Mouse (Mus musculus) limb, embryonic 14.5 days (tissue): ENCODE results near the gene Vdac1. TPM values are rescaled to one million over a fixed set of nuclear protein-coding genes. Genes with fewer than 3 reads are reported as not detected.

Experiments used
- ATAC-seq: fragments of 200-750 bp; cut with Nextera tagmentation; 2 replicates; pipeline ENCODE4 v1.8.0; 2017; ENCODE audit warnings: low read depth, moderate number of reproducible peaks, moderate TSS enrichment; ENCODE audit not compliant: low FRiP score
- DNase-seq: peaks from one replicate; pipeline ENCODE4 v3.0.0-alpha.2; 2015; ENCODE audit warnings: low spot score
- H3K27ac ChIP-seq: fragments of 300-500 bp; sonication (generic); replicated peaks from 2 replicates; pipeline ENCODE4 v1.5.1; 2014; ENCODE audit warnings: low read depth, mild to moderate bottlenecking, low read length, moderate library complexity, mixed read lengths
- H3K27me3 ChIP-seq: fragments of 300-500 bp; sonication (generic); 2 replicates; pipeline ENCODE4 v1.6.1; 2014; ENCODE audit warnings: low read length, mixed read lengths; ENCODE audit not compliant: control insufficient read depth, insufficient read depth
- H3K36me3 ChIP-seq: fragments of 300-500 bp; sonication (generic); 2 replicates; pipeline ENCODE4 v1.6.1; 2014; ENCODE audit warnings: mild to moderate bottlenecking, low read length, moderate library complexity, mixed read lengths; ENCODE audit not compliant: control insufficient read depth, insufficient read depth
- H3K4me1 ChIP-seq: fragments of 300-500 bp; sonication (generic); 2 replicates; pipeline ENCODE4 v1.6.1; 2014; ENCODE audit warnings: antibody characterized with exemption, low read length, mixed read lengths; ENCODE audit not compliant: control insufficient read depth, insufficient read depth
- H3K4me2 ChIP-seq: fragments of 300-500 bp; sonication (generic); replicated peaks from 2 replicates; pipeline ENCODE4 v1.6.1; 2014; ENCODE audit warnings: low read depth, mild to moderate bottlenecking, low read length, moderate library complexity; ENCODE audit not compliant: severe bottlenecking
- H3K4me3 ChIP-seq: fragments of 300-500 bp; sonication (generic); replicated peaks from 2 replicates; pipeline ENCODE4 v1.5.1; 2014; ENCODE audit warnings: low read length
- H3K9ac ChIP-seq: fragments of 300-500 bp; sonication (generic); 2 replicates; pipeline ENCODE4 v1.6.1; 2014; ENCODE audit warnings: mild to moderate bottlenecking, low read depth, low read length, moderate library complexity; ENCODE audit not compliant: severe bottlenecking
- H3K9me3 ChIP-seq: fragments of 300-500 bp; sonication (generic); 2 replicates; pipeline ENCODE4 v1.6.1; 2016; ENCODE audit warnings: low read length; ENCODE audit not compliant: control insufficient read depth
- POLR2A ChIP-seq: fragments of 200-500 bp; IDR thresholded peaks from 2 replicates; pipeline ENCODE4 v1.8.0; 2012; ENCODE audit warnings: inconsistent platforms, mild to moderate bottlenecking, moderate library complexity, borderline replicate concordance; ENCODE audit not compliant: insufficient read depth, insufficient read length; ENCODE audit errors: extremely low read depth
- WGBS: fragments of 180-500 bp; shearing (Covaris S2); extraction: QIAGEN DNeasy Blood & Tissue Kit; methylation state at CpG from one replicate; pipeline ENCODE4 v1.1.7; 2014; 5-methylcytosine and 5-hydroxymethylcytosine counted together
- polyA plus RNA-seq, 2 experiments: library from polyadenylated mRNA; depleted of rRNA in 1 of 2; stranded (reverse) in 1 of 2; unstranded in 1 of 2; fragments of >200 nt; fragmentation: Nextera tagmentation in 1 of 2; extraction: Ambion mirVana in 1 of 2; gene quantifications; 2 replicates each; pipeline versions ENCODE4 v1.2.1 to v1.2.3; 2012 to 2014

Gene Vdac1
- polyA plus RNA-seq, 2 experiments, result 158 to 218 TPM

DNA sequence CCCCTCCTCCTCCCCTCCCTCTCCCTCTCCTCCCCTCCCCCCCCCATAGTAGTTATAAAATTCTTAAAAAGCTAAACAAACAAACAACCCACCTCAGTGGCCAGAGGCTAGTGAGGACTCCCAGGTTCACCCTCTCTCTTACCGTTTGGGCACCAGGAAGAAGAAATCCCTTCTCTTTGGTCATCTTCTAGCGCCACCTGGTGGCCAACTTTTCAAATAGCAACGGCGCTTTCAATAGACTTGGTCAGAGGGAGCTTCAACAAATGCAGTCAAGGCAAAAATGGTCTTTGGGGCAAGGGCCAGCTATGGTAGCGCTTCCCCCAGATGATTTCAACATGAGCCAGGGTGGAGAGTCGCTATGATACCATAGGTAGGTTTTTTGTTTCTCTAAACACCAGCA lies 17.5 kb upstream of the Vdac1 start:
- no peaks in the 10 kb centered on the region for H3K9me3 ChIP-seq
- WGBS, result 2% methylated on average over 6 of the region's 6 CpGs
- no peak for TF ChIP-seq POLR2A
- no peak overlapping the region for H3K9ac ChIP-seq
- no peaks in the 10 kb centered on the region for H3K27me3 ChIP-seq
- no peak overlapping the region for H3K27ac ChIP-seq
- 0 out of 2 replicates have a peak, but pooled peaks cover 4% of the 10 kb centered on the region for H3K4me1 ChIP-seq
- DNase-seq, result peak; percentile 91
- no peaks in the 10 kb centered on the region for H3K36me3 ChIP-seq
- no peak overlapping the region for H3K4me3 ChIP-seq
- no peak overlapping the region for H3K4me2 ChIP-seq
- ATAC-seq, result no peak

DNA sequence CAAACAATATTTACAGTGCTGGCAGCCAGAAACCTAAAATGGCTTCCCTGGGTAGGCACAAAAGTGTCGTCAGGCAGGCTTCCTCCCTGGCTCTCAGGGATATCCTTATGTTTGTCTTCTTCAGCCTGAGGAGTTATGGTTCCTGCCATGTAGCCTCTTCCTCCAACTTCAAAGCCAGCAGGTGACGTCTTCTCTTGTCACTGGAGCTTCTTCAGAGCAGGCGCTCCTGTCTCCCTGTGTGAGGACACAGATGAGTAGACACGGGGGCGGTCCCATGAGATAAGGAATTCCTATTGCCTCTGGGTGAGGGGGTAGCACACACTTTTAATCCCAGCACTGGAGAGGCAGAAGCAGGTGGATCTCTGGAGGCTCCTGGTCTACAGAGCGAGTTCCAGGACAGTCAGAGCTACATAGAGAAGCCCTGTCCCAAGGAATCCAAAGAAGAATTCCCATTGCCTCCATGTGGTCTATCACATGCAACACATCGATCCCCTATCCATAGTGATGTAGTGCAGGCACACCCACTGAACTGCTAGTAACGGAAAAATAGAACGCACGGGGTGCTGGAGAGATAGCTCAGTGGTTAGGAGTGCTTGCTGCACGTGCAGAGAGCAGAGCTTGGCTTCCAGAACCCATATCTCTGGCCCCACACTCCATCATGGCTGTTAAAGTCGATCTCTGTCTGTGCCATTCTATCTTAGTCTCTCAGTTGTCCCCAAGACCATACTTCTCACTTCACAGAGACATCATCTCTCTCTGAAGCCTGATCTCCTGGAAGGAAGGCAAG lies 15.5 kb upstream of the Vdac1 start:
- 80% methylated on average over 12 of the region's 12 CpGs for WGBS
- ATAC-seq (no peak), DNase-seq (no peak)
- Histone ChIP-seq H3K27ac (no peak overlapping the region), H3K4me3 (no peak overlapping the region), H3K27me3 (no peaks in the 10 kb centered on the region), H3K4me1 (0 out of 2 replicates have a peak, but pooled peaks cover 4% of the 10 kb centered on the region), H3K9me3 (no peaks in the 10 kb centered on the region), H3K4me2 (no peak overlapping the region; the same call in 1 of the 2 replicates), H3K9ac (no peak overlapping the region), H3K36me3 (no peaks in the 10 kb centered on the region)
- TF ChIP-seq POLR2A, result no peak

DNA sequence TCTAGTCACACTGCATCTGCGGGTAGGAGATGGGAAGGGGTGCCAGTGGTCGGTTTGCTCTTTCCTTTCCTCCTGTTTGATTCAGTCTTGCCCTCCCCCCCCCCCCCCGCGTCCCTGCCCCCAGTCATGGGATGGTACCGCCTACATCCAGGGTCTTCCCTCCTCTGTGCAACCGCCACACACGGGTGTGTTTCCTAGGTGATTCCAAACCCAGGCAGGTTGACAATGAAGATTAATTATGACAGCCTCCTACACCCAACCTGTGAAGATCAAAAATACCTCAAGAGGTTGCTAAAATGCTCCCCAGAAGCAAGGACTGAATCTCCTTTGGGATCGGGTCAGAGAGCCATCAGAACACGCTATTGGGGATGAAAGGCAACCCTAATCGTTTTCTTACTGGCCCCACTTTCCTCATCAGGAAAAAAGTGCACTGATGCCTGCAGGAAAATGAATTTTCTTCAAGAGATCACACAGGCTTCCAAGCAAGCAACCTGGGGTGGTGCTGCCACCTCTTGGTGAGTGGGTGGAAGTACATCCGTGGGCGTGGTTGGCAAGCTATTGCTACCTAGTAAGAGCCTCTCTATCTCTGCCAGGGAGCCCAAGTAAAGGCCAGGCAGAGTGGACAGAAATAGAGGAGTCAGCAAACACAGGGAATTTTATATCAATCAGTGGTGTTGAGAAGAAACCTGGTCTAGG lies 14.6 kb upstream of the Vdac1 start:
- H3K27me3 ChIP-seq, result no peaks in the 10 kb centered on the region
- H3K4me3 ChIP-seq, result peak overlapping the region; percentile 35
- peak; percentile 90 for DNase-seq
- H3K27ac ChIP-seq, result no peak overlapping the region
- WGBS, result 19% methylated on average over 9 of the region's 12 CpGs
- no peak; the same call in 1 of the 2 replicates for ATAC-seq
- H3K9me3 ChIP-seq, result no peaks in the 10 kb centered on the region
- no peak for TF ChIP-seq POLR2A
- H3K9ac ChIP-seq, result 0 out of 2 replicates have a peak overlapping the region, but pooled peaks have one; percentile 16
- H3K4me2 ChIP-seq, result peak overlapping the region; percentile 52
- H3K4me1 ChIP-seq, result 0 out of 2 replicates have a peak, but pooled peaks cover 4% of the 10 kb centered on the region
- no peaks in the 10 kb centered on the region for H3K36me3 ChIP-seq

DNA sequence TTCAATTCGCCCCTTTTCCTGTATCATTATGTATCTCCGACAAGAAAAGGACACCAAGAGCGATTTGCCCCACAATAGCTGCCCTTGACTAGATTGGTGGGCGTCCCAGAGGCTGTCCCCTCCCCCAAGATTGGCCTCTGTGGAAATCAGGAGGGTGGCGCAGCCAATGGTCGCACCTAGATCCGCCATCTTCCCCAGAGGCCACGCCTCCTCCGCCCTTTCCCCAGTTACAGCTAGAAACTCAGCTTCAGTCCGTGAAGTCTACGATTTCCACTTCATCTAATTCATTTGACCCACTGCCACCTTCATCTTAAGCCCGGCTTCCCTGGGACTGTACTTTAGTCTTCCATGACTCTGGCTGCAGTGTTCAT lies 14.0 kb upstream of the Vdac1 start:
- no peak overlapping the region; the same call in 1 of the 2 replicates for H3K27ac ChIP-seq
- DNase-seq (peak; percentile 69), ATAC-seq (peak; percentile 51; the same call in 1 of the 2 replicates)
- no peaks in the 10 kb centered on the region for H3K27me3 ChIP-seq
- no peaks in the 10 kb centered on the region for H3K9me3 ChIP-seq
- H3K4me3 ChIP-seq, result peak overlapping the region; percentile 35
- H3K4me1 ChIP-seq, result 0 out of 2 replicates have a peak, but pooled peaks cover 4% of the 10 kb centered on the region
- peak overlapping the region; percentile 52 for H3K4me2 ChIP-seq
- H3K36me3 ChIP-seq, result no peaks in the 10 kb centered on the region
- H3K9ac ChIP-seq, result 0 out of 2 replicates have a peak overlapping the region, but pooled peaks have one; percentile 16
- no peak for TF ChIP-seq POLR2A
- 6% methylated on average over 12 of the region's 12 CpGs for WGBS

DNA sequence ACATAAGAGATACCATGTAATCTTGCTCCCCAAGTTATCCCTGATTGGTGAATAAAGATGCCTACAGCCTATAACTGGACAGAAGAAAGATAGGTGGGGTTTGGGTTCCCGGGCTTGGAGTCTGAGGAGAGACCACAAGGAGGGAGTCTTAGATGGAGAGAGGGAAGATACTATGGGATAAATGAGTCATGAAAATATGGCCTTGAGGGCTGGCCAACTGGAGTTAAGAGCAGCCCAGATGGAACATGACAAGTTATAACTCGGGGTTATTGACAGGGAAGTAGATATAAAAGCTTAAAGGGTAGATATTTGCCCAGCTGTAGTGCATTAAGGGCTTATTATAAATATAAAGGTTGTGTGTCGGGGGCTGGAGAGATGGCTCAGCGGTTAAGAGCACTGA lies 12.5 kb upstream of the Vdac1 start:
- Histone ChIP-seq H3K4me1 (0 out of 2 replicates have a peak, but pooled peaks cover 4% of the 10 kb centered on the region), H3K4me2 (no peak overlapping the region), H3K4me3 (no peak overlapping the region), H3K9me3 (no peaks in the 10 kb centered on the region), H3K27ac (no peak overlapping the region), H3K36me3 (no peaks in the 10 kb centered on the region), H3K27me3 (no peaks in the 10 kb centered on the region), H3K9ac (no peak overlapping the region)
- WGBS, result 74% methylated on average over 4 of the region's 4 CpGs
- DNase-seq, result no peak
- no peak for ATAC-seq
- TF ChIP-seq POLR2A, result no peak
